Mouse (Mus musculus) MEL-GATA-1-ER (cell line): ENCODE results near the gene H2-D1.
"Not testable (repeated sequence)": the region's sequence is repeated elsewhere in the genome, so short reads cannot be mapped to it uniquely, and the experiment has no call there.

Source experiments
- DNase-seq: peaks from one replicate; pipeline ENCODE4 v3.0.0-alpha.2; 2012; ENCODE audit warnings: low read depth; ENCODE audit errors: extremely low read depth

H2-D1 gene

DNA sequence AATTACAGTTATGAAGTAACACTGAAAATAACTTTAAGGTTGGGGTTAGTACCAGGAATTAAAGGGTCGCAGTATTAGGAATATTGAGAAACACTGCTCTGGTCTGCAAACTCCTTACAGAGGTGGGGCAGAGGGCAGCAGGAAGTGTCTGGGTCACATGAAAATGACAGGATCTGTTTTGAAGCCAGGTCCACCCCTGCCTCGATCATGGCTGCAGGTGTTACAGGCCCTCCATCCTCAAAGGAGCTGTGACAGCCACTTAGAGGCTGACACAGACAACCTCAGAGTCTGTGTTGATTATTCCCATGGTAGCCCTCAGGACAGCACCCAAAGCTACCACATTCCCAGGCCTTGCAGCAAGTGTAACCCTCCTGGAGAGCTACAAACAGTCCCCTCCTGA, 40.7 kb downstream of the H2-D1 start:
- DNase-seq: no peak

DNA sequence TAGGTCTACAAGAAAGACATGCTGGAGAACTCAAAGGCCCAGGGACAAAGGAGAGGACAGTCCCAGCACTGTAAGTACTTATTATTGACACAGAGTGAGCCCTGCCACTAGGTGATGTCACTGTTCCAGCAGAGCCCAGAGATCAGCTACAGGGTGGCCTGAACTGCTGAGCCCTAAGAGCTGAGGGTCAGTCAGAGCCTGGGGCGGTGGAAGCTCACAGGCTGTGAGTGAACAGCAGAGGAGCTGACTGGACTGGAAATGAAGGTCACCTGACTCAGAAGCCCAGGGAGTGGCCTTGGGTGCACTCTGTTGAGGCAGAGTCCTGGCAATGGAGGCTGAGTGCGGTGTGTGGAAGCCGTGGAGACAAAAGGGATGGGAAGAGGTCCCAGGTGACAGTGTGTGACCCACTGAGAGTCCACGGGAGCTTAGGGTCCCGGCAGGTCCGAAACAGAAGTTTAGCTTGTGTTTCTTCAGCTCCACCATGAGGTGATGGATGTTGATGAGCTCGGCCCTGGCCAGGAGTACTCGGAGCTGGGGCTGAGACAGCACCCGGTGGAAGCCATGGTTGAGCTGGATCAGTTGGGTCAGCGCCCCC, 41.3 kb downstream of the H2-D1 start:
- DNase-seq: no peak

DNA sequence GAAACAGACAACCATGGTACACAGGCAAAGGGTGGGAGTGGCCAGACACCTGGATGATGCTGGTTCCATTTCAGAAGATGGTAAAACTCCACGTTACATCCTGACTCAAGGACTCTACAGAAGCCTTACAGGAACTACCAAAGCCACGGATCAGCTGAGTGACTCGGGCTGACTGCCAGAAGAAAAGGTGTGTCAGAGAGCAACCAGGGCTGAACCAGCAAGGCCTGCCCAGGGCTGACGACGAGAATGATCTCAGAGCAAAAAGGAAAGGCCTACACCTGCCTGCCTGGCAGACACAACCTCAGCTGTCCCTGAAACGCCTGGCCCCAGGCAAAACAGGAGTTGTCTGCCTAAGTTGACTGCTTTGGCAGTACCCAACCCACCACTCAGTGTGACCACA, 41.9 kb downstream of the H2-D1 start:
- no peak for DNase-seq

DNA sequence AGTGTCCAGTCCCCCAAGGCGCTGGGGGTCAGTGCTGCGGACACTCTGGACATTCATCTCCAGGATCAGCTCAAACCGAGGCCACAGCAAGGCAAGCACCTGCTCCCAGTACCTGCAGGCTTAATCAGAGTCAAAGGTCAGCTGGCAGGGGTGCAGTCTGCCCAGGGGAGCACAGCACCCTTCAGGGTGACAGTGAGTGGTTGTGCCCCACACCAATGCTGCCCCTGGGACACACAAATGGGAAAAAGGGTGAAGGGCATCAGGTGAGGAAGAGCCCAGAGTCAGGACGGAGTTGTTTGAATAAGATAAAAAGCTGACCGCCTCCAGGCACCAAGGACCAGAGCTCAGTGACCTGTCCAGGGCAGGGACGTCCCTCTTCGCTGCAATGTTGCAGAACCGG, 42.4 kb downstream of the H2-D1 start:
- not testable (repeated sequence) for DNase-seq
